Mouse (Mus musculus): Measurements from ENCODE around the gene Gm43064.

GRCm38 (mm10) chr3:103885946-103886345, 76.6 kb downstream of the Gm43064 start:
- TF ChIP-seq CTCF (IDR thresholded peaks at IDR 0.05; ENCODE audit: borderline replicate concordance, insufficient read depth, low read depth, low read length) (no peak), POLR2A (IDR thresholded peaks at IDR 0.05; ENCODE audit: borderline replicate concordance, insufficient read depth, low read length) (no peak)
